Mouse (Mus musculus) ES-E14 (cell line): ENCODE results near the gene Iba57. TPM values are rescaled to one million over a fixed set of nuclear protein-coding genes. Genes with fewer than 3 reads are reported as not detected.

Experiments used
- DNase-seq: peaks from one replicate; pipeline ENCODE4 v3.0.0-alpha.2; 2013; ENCODE audit warnings: low read depth, low spot score
- H3K27ac ChIP-seq: 2 replicates; pipeline ENCODE4 v1.5.1; 2012; ENCODE audit warnings: low read depth, mild to moderate bottlenecking, low read length, moderate library complexity, mixed read lengths; ENCODE audit not compliant: poor library complexity, insufficient read depth, severe bottlenecking
- H3K36me3 ChIP-seq: 2 replicates; pipeline ENCODE4 v1.6.1; 2012; ENCODE audit warnings: mild to moderate bottlenecking, low read length, moderate library complexity, mixed read lengths; ENCODE audit not compliant: control insufficient read depth, poor library complexity, insufficient read depth, severe bottlenecking
- H3K4me1 ChIP-seq, 2 experiments: fragments of 150-350 bp in 1 of 2; sonication (generic) in 1 of 2; 2 replicates each; pipeline ENCODE4 v1.6.1; 2012; ENCODE audit warnings: low read length in 2 of 2, mild to moderate bottlenecking in 1 of 2, mixed read lengths in 1 of 2; ENCODE audit not compliant: control insufficient read depth in 2 of 2, insufficient read depth in 2 of 2, poor library complexity in 1 of 2
- H3K4me3 ChIP-seq, 2 experiments: fragments of 150-350 bp in 1 of 2; sonication (generic) in 1 of 2; 2 replicates each; pipeline ENCODE4 v1.5.1; 2012; ENCODE audit warnings: low read length in 2 of 2, low read depth in 1 of 2, mild to moderate bottlenecking in 1 of 2, mixed read lengths in 1 of 2; ENCODE audit not compliant: insufficient read depth in 1 of 2, poor library complexity in 1 of 2, severe bottlenecking in 1 of 2
- H3K9ac ChIP-seq: 2 replicates; pipeline ENCODE4 v1.6.1; 2012; ENCODE audit warnings: low read depth, mild to moderate bottlenecking, low read length, mixed read lengths; ENCODE audit not compliant: poor library complexity, insufficient read depth, severe bottlenecking
- H3K9me3 ChIP-seq: fragments of 150-350 bp; sonication (generic); 2 replicates; pipeline ENCODE4 v1.6.1; 2012; ENCODE audit warnings: low read depth, mild to moderate bottlenecking, low read length; ENCODE audit not compliant: control insufficient read depth, insufficient read depth
- CHD2 ChIP-seq: IDR thresholded peaks from 2 replicates; pipeline ENCODE4 v1.6.1; 2014; ENCODE audit warnings: mild to moderate bottlenecking, low read depth, low read length, inconsistent platforms
- HCFC1 ChIP-seq: IDR thresholded peaks from 2 replicates; pipeline ENCODE4 v1.6.1; 2012; ENCODE audit warnings: low read length, inconsistent platforms, borderline replicate concordance; ENCODE audit not compliant: insufficient read depth
- MAFK ChIP-seq: IDR thresholded peaks from 2 replicates; pipeline ENCODE4 v1.6.1; 2014; ENCODE audit warnings: mild to moderate bottlenecking, low read depth, low read length, inconsistent platforms; ENCODE audit not compliant: insufficient read depth
- ZC3H11A ChIP-seq: IDR thresholded peaks from 2 replicates; pipeline ENCODE4 v1.6.1; 2012; ENCODE audit warnings: low read depth, mild to moderate bottlenecking, inconsistent platforms, low read length, borderline replicate concordance
- ZNF384 ChIP-seq: IDR thresholded peaks from 2 replicates; pipeline ENCODE4 v1.6.1; 2012; ENCODE audit warnings: low read depth, low read length, inconsistent platforms
- in situ Hi-C, 2 experiments: fragments of 600-800 bp; cut with MboI; formaldehyde crosslinking; loops; one replicate each; pipeline ENCODE4 v1.15.1; 2025; ENCODE audit warnings: low sequenced_read_pairs in 2 of 2, inconsistent platforms in 1 of 2; ENCODE audit not compliant: unreplicated experiment in 2 of 2
- total RNA-seq: library from RNA; depleted of rRNA; stranded (reverse); fragments of 300-350 nt; gene quantifications from 2 replicates; pipeline ENCODE4 v1.2.3, GENCODE M21; 2012

Gene Iba57
- total RNA-seq, 1 experiment, result 4.7 TPM

GRCm38 (mm10) chr11:59165616-59166241, 2.2 kb upstream of the Iba57 start:
- Histone ChIP-seq H3K36me3 (no peaks in the 10 kb centered on the region), H3K27ac (no peak overlapping the region), H3K4me3 (no peak overlapping the region), H3K9me3 (no peaks in the 10 kb centered on the region), H3K9ac (no peak overlapping the region), H3K4me1 (peaks cover 0 to 7% of the 10 kb centered on the region in 2 experiments; a peak in 1 of 4 replicates)
- TF ChIP-seq ZC3H11A, result no peak
- no peak for TF ChIP-seq ZNF384
- TF ChIP-seq CHD2, result no peak
- TF ChIP-seq HCFC1, result no peak
- TF ChIP-seq MAFK, result no peak
- no peak for DNase-seq
- in situ Hi-C loops, result no loop called here

- Histone ChIP-seq H3K9me3 (no peaks in the 10 kb centered on the region), H3K4me3 (peak overlapping the region in 1 of 2 experiments; percentile 88; a peak in 1 of 4 replicates), H3K9ac (peak overlapping the region; percentile 26; the same call in 1 of the 2 replicates), H3K36me3 (no peaks in the 10 kb centered on the region), H3K27ac (no peak overlapping the region), H3K4me1 (peaks cover 0 to 7% of the 10 kb centered on the region in 2 experiments; a peak in 1 of 4 replicates)
- no peak for DNase-seq
- TF ChIP-seq CHD2 (no peak), ZC3H11A (no peak), ZNF384 (no peak), MAFK (no peak), HCFC1 (no peak)
- in situ Hi-C loops, result no loop called here
Measured at GRCm38 (mm10) chr11:59164384-59164783, 845 bp upstream of the Iba57 start.

GRCm38 (mm10) chr11:59162443-59163254, 890 bp downstream of the Iba57 start:
- no peak overlapping the region; the same call in 1 of the 2 replicates for H3K27ac ChIP-seq

GRCm38 (mm10) chr11:59161398-59161797, 2.1 kb downstream of the Iba57 start:
- H3K9me3 ChIP-seq, result no peaks in the 10 kb centered on the region
- H3K27ac ChIP-seq, result no peak overlapping the region
- H3K4me3 ChIP-seq, result no peak overlapping the region
- peaks cover 0 to 10% of the 10 kb centered on the region in 2 experiments; a peak in 1 of 4 replicates for H3K4me1 ChIP-seq
- no peak overlapping the region for H3K9ac ChIP-seq
- TF ChIP-seq HCFC1 (no peak), CHD2 (no peak), ZNF384 (no peak), ZC3H11A (no peak), MAFK (no peak)
- DNase-seq, result no peak
- no peaks in the 10 kb centered on the region for H3K36me3 ChIP-seq
- in situ Hi-C loops, result no loop called here

More at GRCm38 (mm10) chr11:59162443-59163254, 890 bp downstream of the Iba57 start:
- Histone ChIP-seq H3K36me3 (no peaks in the 10 kb centered on the region), H3K4me3 (peak overlapping the region; percentile 29 to 88), H3K9ac (peak overlapping the region; percentile 40; the same call in 1 of the 2 replicates), H3K9me3 (no peaks in the 10 kb centered on the region), H3K4me1 (peaks cover 0 to 10% of the 10 kb centered on the region in 2 experiments; a peak in 1 of 4 replicates)
- in situ Hi-C loops, result no loop called here
- DNase-seq, result no peak
- TF ChIP-seq ZC3H11A, result no peak
- TF ChIP-seq CHD2, result no peak
- no peak for TF ChIP-seq HCFC1
- no peak for TF ChIP-seq MAFK
- no peak for TF ChIP-seq ZNF384
